Mouse (Mus musculus): ENCODE results near the gene Spsb1. TPM values are rescaled to one million over a fixed set of nuclear protein-coding genes. Genes with fewer than 3 reads are reported as not detected.
A peak's percentile ranks its signal among the peaks of the same experiment; 100 is the strongest.

The Spsb1 gene
- polyA plus RNA-seq, 1 experiment from 2014 or later = 19.2 TPM

DNA sequence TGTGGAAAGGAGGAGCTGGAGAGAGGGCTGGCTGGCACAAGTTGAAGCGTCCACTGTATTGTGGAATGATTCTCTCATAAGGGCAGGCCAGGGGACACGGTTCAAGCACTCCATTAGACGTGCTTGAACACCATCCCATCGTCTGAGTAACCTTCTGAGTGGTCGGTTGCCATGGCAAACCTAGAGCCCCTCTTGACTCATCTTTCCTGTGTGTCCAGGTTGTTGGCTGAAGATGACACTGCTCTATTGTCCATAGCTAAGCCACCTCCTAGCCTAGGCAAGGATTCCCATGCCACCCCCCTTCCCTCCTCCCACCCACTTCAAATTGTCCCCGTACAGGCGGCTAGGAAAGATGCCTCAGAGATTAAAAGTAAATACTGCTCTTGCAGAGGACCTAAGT, 45.9 kb downstream of the Spsb1 start:
- DNase-seq (ENCODE audit: low spot score) = no peak
- Histone ChIP-seq H3K9me3 (ENCODE audit: low read length) (no peaks in the 10 kb centered on the region), H3K27me3 (replicated peaks; ENCODE audit: insufficient read depth, low read length) (no peaks in the 10 kb centered on the region), H3K4me2 (replicated peaks; ENCODE audit: low read depth, low read length) (no peak overlapping the region), H3K36me3 (ENCODE audit: insufficient read depth, low read length) (0 out of 2 replicates have a peak, but pooled peaks cover 3% of the 10 kb centered on the region), H3K27ac (ENCODE audit: low read length) (no peak overlapping the region), H3K4me3 (ENCODE audit: low read depth, low read length) (no peak overlapping the region), H3K9ac (replicated peaks; ENCODE audit: low read depth) (no peak overlapping the region), H3K4me1 (ENCODE audit: insufficient read depth, low read depth, low read length) (no peaks in the 10 kb centered on the region)
- WGBS = 66% methylated on average over 7 of the region's 7 CpGs
- ATAC-seq = no peak
- TF ChIP-seq EP300 (IDR thresholded peaks at IDR 0.05) = no peak

DNA sequence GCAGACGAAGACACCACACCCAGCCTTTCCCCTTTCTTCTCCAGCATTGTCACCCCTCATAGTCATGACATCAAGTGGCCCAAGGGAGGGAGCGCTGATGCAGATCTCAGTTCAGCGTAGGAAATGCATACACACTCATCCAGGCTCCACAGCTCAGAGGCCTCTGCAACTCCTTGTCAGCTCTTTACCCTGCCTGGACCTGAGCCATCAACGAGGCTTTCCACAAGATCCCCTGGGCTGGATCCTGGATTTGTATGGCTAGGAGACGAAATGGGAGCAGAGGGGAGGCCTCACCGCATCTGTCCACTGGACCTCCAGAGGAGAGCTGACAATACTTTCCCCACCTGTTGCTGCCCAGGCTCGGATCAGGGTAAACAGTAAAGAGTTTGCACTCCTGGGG, 47.2 kb downstream of the Spsb1 start:
- no peak for DNase-seq (ENCODE audit: low spot score)
- H3K4me3 ChIP-seq (ENCODE audit: low read depth, low read length) = no peak overlapping the region
- H3K9me3 ChIP-seq (ENCODE audit: low read length) = no peaks in the 10 kb centered on the region
- H3K27ac ChIP-seq (ENCODE audit: low read length) = no peak overlapping the region
- TF ChIP-seq CTCF (IDR thresholded peaks at IDR 0.05) (no peak), EP300 (IDR thresholded peaks at IDR 0.05) (no peak)
- 0 out of 2 replicates have a peak, but pooled peaks cover 3% of the 10 kb centered on the region for H3K36me3 ChIP-seq (ENCODE audit: insufficient read depth, low read length)
- H3K4me2 ChIP-seq (replicated peaks; ENCODE audit: low read depth, low read length) = no peak overlapping the region
- 64% methylated on average over 7 of the region's 7 CpGs for WGBS
- no peaks in the 10 kb centered on the region for H3K27me3 ChIP-seq (replicated peaks; ENCODE audit: insufficient read depth, low read length)
- ATAC-seq = no peak
- no peak overlapping the region for H3K9ac ChIP-seq (replicated peaks; ENCODE audit: low read depth)
- H3K4me1 ChIP-seq (ENCODE audit: insufficient read depth, low read depth, low read length) = no peaks in the 10 kb centered on the region

DNA sequence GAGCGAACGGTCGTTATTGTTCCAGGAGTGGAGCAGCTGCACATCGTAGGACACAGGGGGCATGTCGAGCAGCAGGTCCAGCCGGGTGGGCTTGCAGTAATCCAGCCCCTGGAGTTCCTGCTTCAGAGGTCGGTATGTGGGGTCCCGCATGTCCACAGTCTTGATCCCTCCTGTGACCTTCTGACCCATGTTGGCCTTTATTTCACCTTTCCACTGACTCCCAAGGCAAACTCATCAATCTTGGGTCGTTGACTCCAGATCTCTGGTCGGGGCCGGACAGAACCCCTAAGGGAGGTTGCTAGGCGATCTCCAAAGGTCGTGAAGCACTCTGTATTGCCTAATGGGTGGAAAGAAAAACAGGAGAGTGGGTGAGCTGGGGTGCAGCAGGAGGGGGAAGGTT, 47.9 kb downstream of the Spsb1 start:
- Histone ChIP-seq H3K4me1 (ENCODE audit: insufficient read depth, low read depth, low read length) (no peaks in the 10 kb centered on the region), H3K27me3 (replicated peaks; ENCODE audit: insufficient read depth, low read length) (no peaks in the 10 kb centered on the region), H3K9me3 (ENCODE audit: low read length) (no peaks in the 10 kb centered on the region), H3K4me3 (ENCODE audit: low read depth, low read length) (no peak overlapping the region), H3K9ac (replicated peaks; ENCODE audit: low read depth) (no peak overlapping the region), H3K27ac (ENCODE audit: low read length) (no peak overlapping the region), H3K4me2 (replicated peaks; ENCODE audit: low read depth, low read length) (no peak overlapping the region), H3K36me3 (ENCODE audit: insufficient read depth, low read length) (0 out of 2 replicates have a peak, but pooled peaks cover 3% of the 10 kb centered on the region)
- ATAC-seq (no peak), DNase-seq (ENCODE audit: low spot score) (no peak)
- WGBS = 58% methylated on average over 13 of the region's 13 CpGs
- TF ChIP-seq EP300 (IDR thresholded peaks at IDR 0.05) (no peak), CTCF (IDR thresholded peaks at IDR 0.05) (no peak)

DNA sequence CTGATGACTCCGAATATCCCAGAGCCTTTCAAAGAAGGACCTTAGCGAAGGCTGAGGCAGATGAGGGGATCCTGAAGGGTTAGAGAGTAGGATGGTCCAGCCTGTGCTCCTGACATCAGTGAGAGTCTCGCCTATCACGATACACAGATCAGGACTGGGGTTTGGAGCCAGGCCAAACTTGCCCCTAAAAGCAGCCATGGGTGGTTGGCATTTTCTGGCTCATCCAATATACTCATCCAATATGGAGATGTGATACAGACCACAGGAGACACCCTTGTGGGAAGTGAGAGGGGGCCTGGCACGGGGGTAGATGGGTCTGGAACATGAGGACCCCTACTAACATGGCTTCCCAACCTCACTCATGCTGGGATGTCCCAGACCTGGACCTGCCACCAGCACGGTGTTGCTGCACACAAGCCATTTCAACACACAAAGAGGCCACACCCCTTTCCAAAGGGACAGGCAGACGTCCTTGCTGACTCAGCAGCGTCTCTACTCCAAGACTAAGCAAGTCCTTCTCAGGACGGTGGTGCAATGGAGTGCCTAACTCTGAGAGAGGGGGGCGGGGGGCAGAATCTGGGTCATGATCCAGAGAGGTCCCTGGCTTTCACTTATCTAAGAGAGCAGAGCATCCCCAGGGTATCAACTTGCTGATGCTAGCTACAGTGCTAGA, 49.4 kb downstream of the Spsb1 start:
- Histone ChIP-seq H3K9ac (replicated peaks; ENCODE audit: low read depth) (no peak overlapping the region), H3K4me2 (replicated peaks; ENCODE audit: low read depth, low read length) (no peak overlapping the region), H3K9me3 (ENCODE audit: low read length) (no peaks in the 10 kb centered on the region), H3K36me3 (ENCODE audit: insufficient read depth, low read length) (0 out of 2 replicates have a peak, but pooled peaks cover 3% of the 10 kb centered on the region), H3K27me3 (replicated peaks; ENCODE audit: insufficient read depth, low read length) (no peaks in the 10 kb centered on the region), H3K4me3 (ENCODE audit: low read depth, low read length) (no peak overlapping the region), H3K27ac (ENCODE audit: low read length) (no peak overlapping the region), H3K4me1 (ENCODE audit: insufficient read depth, low read depth, low read length) (no peaks in the 10 kb centered on the region)
- no peak for ATAC-seq
- TF ChIP-seq EP300 (IDR thresholded peaks at IDR 0.05) (no peak), CTCF (IDR thresholded peaks at IDR 0.05) (no peak)
- WGBS = 72% methylated on average over 10 of the region's 10 CpGs
- no peak for DNase-seq (ENCODE audit: low spot score)

DNA sequence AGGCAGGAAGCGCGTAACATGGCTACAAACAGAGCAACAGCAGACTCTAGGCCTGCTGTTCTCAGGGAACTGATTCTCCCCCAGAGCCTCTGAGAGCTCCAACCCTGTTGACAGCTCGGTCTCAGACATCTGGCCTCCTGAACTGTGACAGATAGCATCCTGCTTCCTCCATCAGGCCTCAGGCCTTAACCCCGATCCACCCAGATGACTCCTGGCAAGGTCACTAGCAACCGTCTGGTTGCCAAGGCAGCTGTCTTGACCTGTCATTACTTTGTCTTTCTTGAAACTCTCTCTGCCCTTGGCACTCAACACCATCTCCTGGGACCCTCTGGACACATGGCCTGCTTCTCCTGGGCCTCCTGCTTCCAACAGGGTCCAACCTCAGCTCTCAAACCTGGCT, 51.8 kb downstream of the Spsb1 start:
- Histone ChIP-seq H3K4me3 (ENCODE audit: low read depth, low read length) (no peak overlapping the region), H3K4me1 (ENCODE audit: insufficient read depth, low read depth, low read length) (no peaks in the 10 kb centered on the region), H3K9ac (replicated peaks; ENCODE audit: low read depth) (no peak overlapping the region), H3K9me3 (ENCODE audit: low read length) (no peaks in the 10 kb centered on the region), H3K36me3 (ENCODE audit: insufficient read depth, low read length) (0 out of 2 replicates have a peak, but pooled peaks cover 3% of the 10 kb centered on the region), H3K4me2 (replicated peaks; ENCODE audit: low read depth, low read length) (no peak overlapping the region), H3K27me3 (replicated peaks; ENCODE audit: insufficient read depth, low read length) (no peaks in the 10 kb centered on the region), H3K27ac (ENCODE audit: low read length) (no peak overlapping the region)
- ATAC-seq (peak; percentile 23), DNase-seq (ENCODE audit: low spot score) (no peak)
- TF ChIP-seq EP300 (IDR thresholded peaks at IDR 0.05) (no peak), CTCF (IDR thresholded peaks at IDR 0.05) (no peak)
- 53% methylated on average over 5 of the region's 5 CpGs for WGBS

DNA sequence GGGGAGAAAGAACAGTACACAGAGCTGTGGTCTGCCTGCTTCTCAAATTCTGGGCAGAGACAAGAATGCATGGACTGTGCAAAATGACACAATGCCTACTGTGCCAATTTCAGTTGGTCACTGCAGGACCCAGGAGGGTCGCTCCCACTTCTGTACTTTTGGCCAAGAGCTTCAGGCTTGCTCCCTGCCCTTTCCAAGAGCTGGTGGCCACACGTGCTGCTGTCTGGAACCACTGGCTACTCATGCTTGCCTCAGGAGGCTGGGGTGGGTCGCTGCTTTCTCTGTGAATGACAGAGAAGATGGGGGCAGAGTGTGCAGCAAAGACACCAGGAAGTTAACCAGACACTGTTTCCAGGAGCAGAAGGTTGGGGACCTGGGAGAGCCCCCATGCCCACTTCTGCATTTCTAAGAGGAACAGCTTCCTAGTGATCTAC, 53.5 kb downstream of the Spsb1 start:
- ATAC-seq (no peak), DNase-seq (ENCODE audit: low spot score) (no peak)
- no peaks in the 10 kb centered on the region for H3K9me3 ChIP-seq (ENCODE audit: low read length)
- no peaks in the 10 kb centered on the region for H3K4me1 ChIP-seq (ENCODE audit: insufficient read depth, low read depth, low read length)
- no peak overlapping the region for H3K4me2 ChIP-seq (replicated peaks; ENCODE audit: low read depth, low read length)
- H3K9ac ChIP-seq (replicated peaks; ENCODE audit: low read depth) = no peak overlapping the region
- no peak for TF ChIP-seq EP300 (IDR thresholded peaks at IDR 0.05)
- no peak for TF ChIP-seq CTCF (IDR thresholded peaks at IDR 0.05)
- 0 out of 2 replicates have a peak, but pooled peaks cover 3% of the 10 kb centered on the region for H3K36me3 ChIP-seq (ENCODE audit: insufficient read depth, low read length)
- H3K27ac ChIP-seq (ENCODE audit: low read length) = no peak overlapping the region
- 68% methylated on average over 3 of the region's 3 CpGs for WGBS
- H3K4me3 ChIP-seq (ENCODE audit: low read depth, low read length) = no peak overlapping the region
- no peaks in the 10 kb centered on the region for H3K27me3 ChIP-seq (replicated peaks; ENCODE audit: insufficient read depth, low read length)

All from lung, postnatal 0 days (tissue).